Mouse (Mus musculus): ENCODE results near the gene Hist1h2bp. TPM values are rescaled to one million over a fixed set of nuclear protein-coding genes. Genes with fewer than 3 reads are reported as not detected.
"Not testable (repeated sequence)": the region's sequence is repeated elsewhere in the genome, so short reads cannot be mapped to it uniquely, and the experiment has no call there.

Hist1h2bp gene
- polyA plus RNA-seq (2011; ENCODE audit: insufficient read depth, insufficient read length, low replicate concordance, missing spikeins) = 31.5 and 33.4 TPM in 2 replicates

GRCm38 (mm10) chr13:21786899-21787629 is at the start of gene Hist1h2bp, which contains the start of gene Hist1h2an:
Hist1h2bp (plus strand) TSS chr13:21787461.
Hist1h2an (minus strand) TSS chr13:21787218.
- WGBS = under 1% methylated on average over 40 of the region's 63 CpGs
- not testable (repeated sequence) for H3K4me1 ChIP-seq (ENCODE audit: control insufficient read depth, insufficient read depth, low read length)
- peak within 1 kb of the TSS; percentile 96 for H3K27ac ChIP-seq (ENCODE audit: control insufficient read depth, insufficient read depth, low read depth, low read length, poor library complexity)
- TF ChIP-seq POLR2A (IDR thresholded peaks at IDR 0.05; ENCODE audit: borderline replicate concordance, control insufficient read depth, low read depth, low read length) = peak; percentile 95
- peak within 1 kb of the TSS; percentile 63 for H3K4me3 ChIP-seq (replicated peaks; ENCODE audit: control insufficient read depth, low read depth, low read length)

- Histone ChIP-seq H3K4me3 (replicated peaks; ENCODE audit: control insufficient read depth, low read depth, low read length) (no peak overlapping the region), H3K4me1 (ENCODE audit: control insufficient read depth, insufficient read depth, low read length) (peaks cover 2% of the 10 kb centered on the region; the same call in 1 of the 2 replicates), H3K27ac (ENCODE audit: control insufficient read depth, insufficient read depth, low read depth, low read length, poor library complexity) (no peak overlapping the region)
- WGBS = 55% methylated on average over 1 of the region's 1 CpGs
- no peak for TF ChIP-seq POLR2A (IDR thresholded peaks at IDR 0.05; ENCODE audit: borderline replicate concordance, control insufficient read depth, low read depth, low read length)
- TF ChIP-seq CTCF (IDR thresholded peaks at IDR 0.05; ENCODE audit: control insufficient read depth, insufficient read depth, low read length) = no peak
Observed at GRCm38 (mm10) chr13:21745006-21745405, 42.3 kb upstream of the Hist1h2bp start.

GRCm38 (mm10) chr13:21749387-21750158 is 37.7 kb upstream of the Hist1h2bp start:
- TF ChIP-seq POLR2A (IDR thresholded peaks at IDR 0.05; ENCODE audit: borderline replicate concordance, control insufficient read depth, low read depth, low read length) = no peak
- TF ChIP-seq CTCF (IDR thresholded peaks at IDR 0.05; ENCODE audit: control insufficient read depth, insufficient read depth, low read length) = no peak
- H3K4me3 ChIP-seq (replicated peaks; ENCODE audit: control insufficient read depth, low read depth, low read length) = peak overlapping the region; percentile 66
- H3K27ac ChIP-seq (ENCODE audit: control insufficient read depth, insufficient read depth, low read depth, low read length, poor library complexity) = peak overlapping the region; percentile 94
- WGBS = 6% methylated on average over 5 of the region's 5 CpGs
- H3K4me1 ChIP-seq (ENCODE audit: control insufficient read depth, insufficient read depth, low read length) = peaks cover 5% of the 10 kb centered on the region; the same call in 1 of the 2 replicates

- peak; percentile 96 for TF ChIP-seq POLR2A (IDR thresholded peaks at IDR 0.05; ENCODE audit: borderline replicate concordance, control insufficient read depth, low read depth, low read length)
- H3K27ac ChIP-seq (ENCODE audit: control insufficient read depth, insufficient read depth, low read depth, low read length, poor library complexity) = peak within 1 kb of the TSS; percentile 94
- not testable (repeated sequence) for H3K4me1 ChIP-seq (ENCODE audit: control insufficient read depth, insufficient read depth, low read length)
- WGBS = under 1% methylated on average over 50 of the region's 56 CpGs
- peak within 1 kb of the TSS; percentile 66 for H3K4me3 ChIP-seq (replicated peaks; ENCODE audit: control insufficient read depth, low read depth, low read length)
Observed at GRCm38 (mm10) chr13:21750159-21751017, 36.9 kb upstream of the Hist1h2bp start, which contains the start of gene Hist1h4k. Hist1h4k (minus strand) TSS chr13:21750505.

GRCm38 (mm10) chr13:21751417-21751816 is 35.8 kb upstream of the Hist1h2bp start:
- peaks cover 5% of the 10 kb centered on the region; the same call in 1 of the 2 replicates for H3K4me1 ChIP-seq (ENCODE audit: control insufficient read depth, insufficient read depth, low read length)
- peak overlapping the region; percentile 12 for H3K4me3 ChIP-seq (replicated peaks; ENCODE audit: control insufficient read depth, low read depth, low read length)
- H3K27ac ChIP-seq (ENCODE audit: control insufficient read depth, insufficient read depth, low read depth, low read length, poor library complexity) = no peak overlapping the region

GRCm38 (mm10) chr13:21751827-21752226 is 35.4 kb upstream of the Hist1h2bp start:
- peak overlapping the region; percentile 46; the same call in 1 of the 2 replicates for H3K27ac ChIP-seq (ENCODE audit: control insufficient read depth, insufficient read depth, low read depth, low read length, poor library complexity)
- WGBS = 57% methylated on average over 3 of the region's 3 CpGs
- TF ChIP-seq CTCF (IDR thresholded peaks at IDR 0.05; ENCODE audit: control insufficient read depth, insufficient read depth, low read length) (no peak), POLR2A (IDR thresholded peaks at IDR 0.05; ENCODE audit: borderline replicate concordance, control insufficient read depth, low read depth, low read length) (no peak)
- H3K4me3 ChIP-seq (replicated peaks; ENCODE audit: control insufficient read depth, low read depth, low read length) = no peak overlapping the region
- H3K4me1 ChIP-seq (ENCODE audit: control insufficient read depth, insufficient read depth, low read length) = peaks cover 5% of the 10 kb centered on the region; the same call in 1 of the 2 replicates

More at GRCm38 (mm10) chr13:21751417-21751816, 35.8 kb upstream of the Hist1h2bp start:
- TF ChIP-seq CTCF (IDR thresholded peaks at IDR 0.05; ENCODE audit: control insufficient read depth, insufficient read depth, low read length) (no peak), POLR2A (IDR thresholded peaks at IDR 0.05; ENCODE audit: borderline replicate concordance, control insufficient read depth, low read depth, low read length) (no peak)

GRCm38 (mm10) chr13:21752356-21752755 is 34.9 kb upstream of the Hist1h2bp start:
- Histone ChIP-seq H3K4me1 (ENCODE audit: control insufficient read depth, insufficient read depth, low read length) (peaks cover 4% of the 10 kb centered on the region; the same call in 1 of the 2 replicates), H3K27ac (ENCODE audit: control insufficient read depth, insufficient read depth, low read depth, low read length, poor library complexity) (peak overlapping the region; percentile 84), H3K4me3 (replicated peaks; ENCODE audit: control insufficient read depth, low read depth, low read length) (peak overlapping the region; percentile 59)
- 53% methylated on average over 3 of the region's 3 CpGs for WGBS
- TF ChIP-seq CTCF (IDR thresholded peaks at IDR 0.05; ENCODE audit: control insufficient read depth, insufficient read depth, low read length) = no peak
- TF ChIP-seq POLR2A (IDR thresholded peaks at IDR 0.05; ENCODE audit: borderline replicate concordance, control insufficient read depth, low read depth, low read length) = no peak
